Mouse (Mus musculus) CD4-positive, CD25-positive, alpha-beta regulatory T cell, adult 2 months (primary cell): ENCODE measurements around the gene Asap2.

Experiments used
- DNase-seq: peaks from one replicate; pipeline ENCODE4 v3.0.0-alpha.2; 2012; ENCODE audit warnings: low read depth, low spot score

The Asap2 gene

GRCm38 (mm10) chr12:21263256-21263655 lies 273.0 kb downstream of the Asap2 start:
- DNase-seq, result no peak

DNA sequence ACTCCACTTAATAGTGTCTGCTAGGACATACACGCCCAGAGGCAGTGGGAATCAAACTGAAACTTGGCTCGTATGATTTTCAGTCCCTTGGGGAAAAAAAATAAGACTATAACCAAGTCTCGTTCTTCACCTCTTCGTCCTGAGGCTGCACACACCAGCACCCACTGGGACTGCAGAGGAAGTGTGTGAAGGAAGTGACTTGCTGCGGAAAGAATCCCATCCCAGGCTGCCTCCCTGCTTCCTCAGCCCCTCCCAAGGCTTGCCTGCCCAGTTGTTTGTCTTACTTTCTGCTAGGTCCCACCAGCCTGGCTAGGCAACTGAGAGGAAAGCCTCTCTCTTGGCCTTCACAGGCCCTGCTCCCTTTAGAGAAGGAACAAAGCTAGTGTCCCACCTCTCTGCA lies 274.0 kb downstream of the Asap2 start:
- DNase-seq, result no peak

GRCm38 (mm10) chr12:21264970-21265369 lies 274.7 kb downstream of the Asap2 start:
- DNase-seq, result no peak

GRCm38 (mm10) chr12:21265501-21265900 lies 275.2 kb downstream of the Asap2 start:
- no peak for DNase-seq

DNA sequence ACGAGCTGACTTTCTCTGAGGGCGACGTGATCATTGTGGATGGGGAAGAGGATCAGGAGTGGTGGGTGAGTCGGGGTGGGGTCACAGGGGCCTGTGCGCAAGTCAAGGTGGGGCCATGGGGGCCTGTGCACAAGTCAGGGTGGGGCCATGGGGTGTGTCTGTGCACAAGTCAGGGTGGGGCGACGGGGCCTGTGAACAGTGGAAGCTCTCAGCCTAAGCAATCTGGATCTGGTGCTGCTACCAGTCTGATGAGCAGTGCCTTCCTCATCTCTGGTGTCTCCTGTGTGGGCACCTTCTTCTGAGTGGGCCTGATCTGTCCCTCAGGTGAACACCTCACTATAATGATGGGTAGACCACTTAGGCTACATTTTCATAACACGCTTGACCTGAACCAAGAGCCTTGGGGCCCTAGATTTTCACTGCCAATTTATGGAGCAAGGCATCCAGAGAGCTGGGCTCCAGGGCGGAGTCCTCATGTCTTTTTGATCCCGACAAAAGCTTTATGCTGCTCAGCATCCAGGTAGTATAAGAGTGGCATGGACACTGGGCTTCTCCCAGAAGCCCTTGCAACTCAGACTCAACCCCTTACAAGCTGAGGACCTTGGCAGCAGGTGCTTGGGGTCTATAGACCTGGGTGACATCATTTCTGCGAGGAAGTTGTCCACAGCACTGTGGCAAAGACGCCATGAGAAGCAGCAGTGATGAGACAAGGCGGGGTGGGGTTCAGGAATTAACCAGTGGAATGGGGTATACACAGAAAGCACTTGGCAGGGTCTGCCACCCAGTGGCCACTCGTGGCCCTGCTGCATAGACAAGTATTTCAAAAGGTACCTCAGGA lies 275.9 kb downstream of the Asap2 start:
- DNase-seq, result peak; percentile 53

GRCm38 (mm10) chr12:21266784-21267098 lies 276.5 kb downstream of the Asap2 start:
- DNase-seq, result no peak

GRCm38 (mm10) chr12:21268083-21268616 lies 277.9 kb downstream of the Asap2 start:
- DNase-seq, result no peak

- DNase-seq, result no peak
These were observed 284.2 kb downstream of the Asap2 start for GRCm38 (mm10) chr12:21274446-21274845.

- DNase-seq, result no peak
These were observed 287.1 kb downstream of the Asap2 start for GRCm38 (mm10) chr12:21277352-21277864.

DNA sequence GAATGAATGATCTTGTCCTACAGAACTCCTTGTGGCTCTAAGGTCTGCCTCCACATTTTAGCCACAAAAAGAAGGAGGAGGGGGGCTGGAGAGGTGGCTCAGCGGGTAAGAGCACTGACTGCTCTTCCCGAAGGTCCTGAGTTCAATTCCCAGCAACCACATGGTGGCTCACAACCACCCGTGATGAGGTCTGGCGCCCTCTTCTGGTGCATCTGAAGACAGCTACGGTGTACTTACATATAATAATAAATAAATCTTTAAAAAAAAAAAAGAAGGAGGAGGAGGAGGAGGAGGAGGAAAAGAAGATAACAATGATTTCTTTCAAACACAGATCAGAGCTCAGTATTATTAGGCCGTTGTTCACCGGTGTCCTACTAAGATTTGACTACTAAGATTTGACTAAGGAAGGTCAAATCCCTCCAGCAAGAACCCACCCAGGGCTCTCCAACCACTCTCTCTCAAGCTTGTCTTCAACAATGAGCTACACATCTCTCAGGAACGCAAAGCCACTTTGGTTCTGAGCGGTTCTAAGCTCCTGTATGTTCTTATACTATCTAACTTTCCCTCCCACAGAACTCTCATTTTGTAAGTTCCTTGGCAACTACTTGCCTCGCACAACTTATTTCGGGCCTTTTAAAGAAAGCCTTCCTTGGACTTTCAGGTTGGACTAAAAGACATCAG lies 294.6 kb downstream of the Asap2 start, which contains the start of gene Cpsf3:
Gene Cpsf3, plus strand, starts transcription at position 631 of the 681 bp plus-strand sequence.
- peak; percentile 73 for DNase-seq

DNA sequence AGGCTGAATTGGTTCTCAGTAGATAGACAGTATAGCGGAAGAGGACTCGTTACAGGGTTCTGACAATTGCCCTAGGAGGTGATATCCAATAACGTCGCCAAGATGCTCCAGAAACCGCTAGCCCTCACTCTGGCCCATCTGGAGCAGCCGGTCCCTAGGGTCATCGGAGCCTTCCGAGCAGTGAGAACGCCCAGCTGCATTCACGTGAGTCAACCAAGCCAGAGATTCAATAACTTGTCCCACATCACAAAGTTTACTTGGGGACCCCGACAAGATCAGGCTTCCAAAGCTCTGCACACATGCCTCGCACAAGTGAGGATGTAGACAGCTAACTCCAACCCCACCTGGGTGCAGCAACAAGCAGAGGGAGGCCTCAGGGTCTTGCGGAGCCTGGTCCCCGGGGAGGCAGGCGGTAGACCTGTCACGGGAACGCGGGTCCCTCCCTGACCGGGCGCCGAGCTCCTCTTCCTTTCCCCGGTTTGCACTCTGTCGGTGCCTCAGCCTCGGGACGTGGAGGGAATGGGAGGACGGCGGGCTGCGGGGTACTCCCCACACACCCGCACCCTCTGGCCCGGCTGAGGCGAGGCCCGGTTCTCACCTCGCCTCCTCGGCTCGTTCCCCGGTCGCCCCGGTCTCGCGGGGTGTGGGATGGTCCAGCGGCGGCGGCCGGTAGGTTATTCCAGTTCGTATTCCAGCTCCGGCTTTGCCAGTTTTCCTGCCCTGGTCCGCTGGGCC lies 295.4 kb downstream of the Asap2 start:
- no peak for DNase-seq

- peak; percentile 98 for DNase-seq
These were observed 296.0 kb downstream of the Asap2 start, which contains the start of gene Itgb1bp1 for GRCm38 (mm10) chr12:21286243-21286622. Gene Itgb1bp1 (minus strand): TSS chr12:21286284.

DNA sequence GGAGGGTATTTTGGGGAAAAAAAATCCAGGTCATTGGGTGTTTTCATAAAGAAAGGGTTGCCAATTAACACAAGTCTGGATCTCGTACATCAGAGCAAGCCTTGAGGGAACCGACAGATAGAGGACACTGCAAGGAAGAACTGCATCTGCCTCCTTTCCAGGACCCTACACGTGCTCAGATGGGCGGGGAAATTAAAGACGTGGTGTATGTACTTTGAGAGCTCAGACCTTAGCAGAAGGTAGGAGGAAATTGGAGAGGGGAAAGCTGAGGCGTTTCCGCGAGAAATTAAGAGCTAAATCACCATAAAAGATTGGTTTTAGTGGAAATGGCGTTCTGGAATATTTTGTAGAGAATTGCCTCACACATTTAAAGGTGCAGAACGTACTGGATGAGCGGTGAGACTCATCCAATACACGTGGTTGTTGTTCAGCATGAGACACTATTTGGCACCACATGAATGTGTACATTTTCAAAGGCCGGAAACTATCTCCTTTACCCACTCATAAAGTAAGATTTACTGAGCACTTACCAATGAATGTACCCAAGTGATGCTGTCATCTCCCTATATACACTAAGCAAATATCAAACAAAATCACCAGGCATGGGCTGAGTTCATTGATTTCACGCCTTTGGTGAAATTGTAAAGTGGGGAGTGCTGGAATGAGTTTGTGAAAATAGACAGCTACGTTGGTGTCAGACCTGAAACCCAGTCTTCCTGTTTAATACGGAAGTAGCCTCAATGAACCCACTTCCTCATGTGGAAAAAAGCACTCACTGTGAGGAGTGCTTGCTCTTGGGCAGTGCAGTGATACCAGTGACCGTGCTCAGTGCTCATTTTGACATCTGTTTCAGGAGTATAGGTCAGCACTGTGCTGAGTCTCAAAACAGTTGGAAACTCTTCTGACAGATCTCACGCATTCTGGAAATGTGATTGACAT lies 296.7 kb downstream of the Asap2 start:
- DNase-seq, result peak; percentile 61

DNA sequence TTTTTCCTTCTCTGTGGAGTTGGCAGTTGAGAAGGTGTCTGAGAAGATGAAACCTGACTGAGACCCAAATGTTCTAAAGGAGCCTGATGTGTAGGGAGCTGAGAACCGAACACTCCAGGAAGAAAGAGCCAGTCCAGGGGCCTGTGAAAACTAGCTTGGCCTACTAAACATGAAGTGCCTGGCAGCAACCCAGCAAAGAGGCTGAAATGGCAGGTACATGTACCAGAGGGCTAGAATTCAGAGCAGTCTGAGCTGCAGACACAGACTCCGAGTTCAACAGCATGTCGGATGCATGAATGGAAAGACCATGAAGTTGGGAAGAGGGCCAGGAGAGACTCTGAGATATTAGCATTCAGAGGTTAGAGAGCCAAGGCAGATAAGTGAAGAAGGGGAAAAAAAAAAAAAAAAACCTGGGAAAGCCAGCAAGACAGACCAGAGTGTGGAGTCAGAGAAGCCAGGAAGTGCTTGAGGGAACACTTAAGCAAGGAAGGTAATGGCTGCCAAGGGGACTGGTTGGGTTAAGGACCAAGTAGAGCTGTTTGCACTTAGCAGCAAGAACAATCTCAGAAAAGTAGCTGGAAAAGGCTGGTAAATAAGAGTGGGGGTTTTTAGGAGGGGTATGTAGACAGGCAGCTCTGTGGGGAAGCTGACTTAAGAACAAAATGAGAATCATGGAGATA lies 298.6 kb downstream of the Asap2 start:
- DNase-seq, result no peak

DNA sequence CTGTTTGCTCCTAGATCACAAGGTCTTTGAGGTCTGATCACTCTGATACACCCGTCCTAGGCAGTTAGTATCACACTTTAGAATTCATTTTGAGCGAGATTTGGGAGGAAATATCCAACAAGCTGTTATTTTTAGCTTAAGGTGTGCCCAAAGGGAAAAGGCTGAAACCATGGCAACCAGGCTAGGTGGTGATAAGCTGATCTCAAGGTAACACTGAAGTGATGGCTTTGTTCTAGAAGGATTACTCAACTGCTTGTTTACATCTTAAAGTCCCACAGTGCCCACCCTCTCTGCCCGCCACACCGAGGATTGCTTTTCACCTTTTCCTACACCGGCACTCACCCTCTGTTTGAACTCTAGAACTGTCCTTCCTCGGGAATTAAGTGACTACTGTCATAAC lies 299.4 kb downstream of the Asap2 start:
- DNase-seq, result no peak

DNA sequence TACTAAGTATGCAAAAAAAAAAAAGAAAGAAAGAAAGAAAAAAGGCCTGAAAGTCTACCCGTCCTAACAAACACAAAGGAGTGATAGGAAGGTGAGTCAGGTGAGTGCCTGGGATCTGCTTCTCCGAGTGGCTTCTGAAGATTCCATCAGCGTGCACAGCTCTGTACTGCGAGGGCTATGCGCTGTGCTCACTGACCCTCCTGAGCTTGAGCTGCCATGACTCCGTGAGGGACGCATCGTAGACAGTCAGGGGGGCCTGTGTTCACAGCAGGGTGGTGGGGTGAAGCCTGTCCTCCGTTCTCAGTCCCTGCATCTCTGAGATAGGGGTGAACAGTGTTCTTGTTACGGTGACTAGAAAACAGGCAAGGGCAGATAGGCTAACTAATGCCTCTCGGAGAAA lies 308.6 kb downstream of the Asap2 start:
- DNase-seq, result no peak

GRCm38 (mm10) chr12:21301324-21301723 lies 311.1 kb downstream of the Asap2 start:
- DNase-seq, result no peak

DNA sequence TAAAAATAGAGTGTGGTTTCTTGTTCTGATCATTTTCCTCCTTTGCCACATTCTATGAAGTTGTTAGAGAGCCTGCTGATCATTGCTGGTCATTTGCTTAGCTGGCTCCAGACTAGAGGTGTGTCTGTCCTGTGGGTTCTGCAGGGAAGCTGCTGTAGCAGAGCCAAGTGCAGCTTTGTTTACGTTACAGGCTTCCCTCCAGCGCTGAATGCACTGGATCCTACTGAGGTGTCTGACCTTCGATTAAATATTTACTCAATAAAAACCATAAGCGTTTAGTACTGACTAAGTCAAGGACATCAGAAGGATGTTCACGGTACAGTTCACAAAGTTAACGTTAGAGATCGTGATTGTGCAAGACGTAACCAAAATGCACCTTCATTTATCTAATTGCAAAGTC lies 311.7 kb downstream of the Asap2 start:
- DNase-seq, result no peak

DNA sequence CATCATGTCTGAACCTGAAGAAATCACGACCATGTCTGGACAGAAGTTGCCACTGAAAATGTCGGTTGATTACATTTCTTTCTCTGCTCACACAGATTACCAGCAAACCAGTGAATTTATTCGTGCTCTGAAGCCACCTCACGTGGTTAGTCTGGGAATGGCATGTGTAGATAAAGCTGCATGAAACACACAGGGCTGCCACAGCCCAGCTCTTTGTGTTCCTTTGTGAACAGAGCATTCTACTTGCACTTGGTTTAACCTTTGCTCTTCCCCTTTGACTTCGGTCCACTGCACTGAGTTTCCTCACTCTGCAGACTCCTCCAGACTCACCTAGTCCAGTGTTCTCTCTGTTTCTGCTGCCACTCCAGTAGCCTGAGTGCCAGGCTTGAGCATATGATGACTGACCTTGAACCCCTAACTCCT lies 312.1 kb downstream of the Asap2 start:
- no peak for DNase-seq

DNA sequence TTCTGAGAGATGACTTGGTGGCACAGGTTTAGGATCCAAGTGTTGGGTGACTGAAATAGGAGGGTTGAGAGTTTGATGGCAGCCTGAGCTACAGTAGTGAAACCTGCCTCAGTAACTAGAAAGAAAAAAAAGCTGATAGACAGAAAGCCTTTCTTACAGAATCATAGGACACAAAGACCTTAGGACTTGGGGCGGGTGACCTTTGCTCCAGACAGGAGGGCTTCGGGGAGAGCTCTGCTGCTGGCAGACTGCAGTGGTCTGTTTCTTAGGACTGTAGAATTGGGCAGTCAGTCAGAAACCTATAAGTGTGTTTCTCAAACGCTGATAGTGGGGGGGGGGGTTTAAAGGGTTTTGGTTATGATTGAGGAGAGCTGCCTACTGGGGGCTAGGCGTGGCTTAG lies 315.5 kb downstream of the Asap2 start:
- no peak for DNase-seq
